Mouse (Mus musculus): Measurements from ENCODE around the gene Fam185a.

DNA sequence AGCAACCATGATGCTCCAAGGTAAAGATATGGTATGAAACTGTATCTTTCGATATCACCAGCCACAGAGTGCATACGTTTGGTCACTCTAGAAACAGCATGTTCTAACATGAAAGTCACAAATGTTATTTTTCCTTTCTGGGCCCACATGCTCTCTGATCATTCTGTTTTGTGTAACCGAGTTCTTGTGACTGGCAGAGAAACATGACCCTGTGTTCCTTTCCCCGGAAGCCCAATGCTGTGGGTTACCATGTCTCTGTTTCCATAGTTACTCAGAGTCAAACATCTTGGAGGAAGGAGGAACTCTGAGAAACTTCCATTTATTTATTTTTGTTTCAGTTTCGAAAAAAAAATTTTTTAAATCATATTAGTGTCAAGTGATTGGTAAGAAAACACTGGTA lies 12.7 kb upstream of the Fam185a start:
- TF ChIP-seq EP300 (IDR thresholded peaks at IDR 0.05; ENCODE audit: insufficient read depth, low read depth, low read length): no peak
- no peak for TF ChIP-seq CTCF (IDR thresholded peaks at IDR 0.05)
- TF ChIP-seq POLR2A (IDR thresholded peaks at IDR 0.05; ENCODE audit: insufficient read depth, low read depth, low read length): no peak
